Mouse (Mus musculus): ENCODE results near the gene Capn3. TPM values are rescaled to one million over a fixed set of nuclear protein-coding genes. Genes with fewer than 3 reads are reported as not detected.

Capn3 gene
- polyA plus RNA-seq, 1 experiment from 2014 or later: 7.7 TPM

DNA sequence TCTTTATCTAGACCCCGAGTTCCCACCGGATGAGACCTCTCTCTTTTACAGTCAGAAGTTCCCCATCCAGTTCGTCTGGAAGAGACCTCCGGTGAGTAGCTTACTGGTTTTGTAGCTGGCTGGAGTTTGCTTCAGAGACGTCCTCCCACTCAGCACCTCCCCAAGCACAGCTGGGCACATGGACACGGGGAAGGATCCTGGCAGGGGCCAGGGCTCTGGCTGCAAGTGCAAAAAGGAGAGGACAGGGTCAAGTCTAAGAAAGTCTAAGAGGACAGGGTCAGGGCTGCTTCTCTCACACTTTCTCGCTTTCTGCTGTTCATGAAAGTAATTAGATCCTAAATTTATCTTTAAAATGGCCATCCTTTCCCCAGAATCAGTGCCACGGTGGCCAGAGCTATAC lies 8.3 kb downstream of the Capn3 start:
- Histone ChIP-seq H3K4me1 (no peaks in the 10 kb centered on the region), H3K36me3 (replicated peaks) (no peaks in the 10 kb centered on the region), H3K4me3 (no peak overlapping the region), H3K27ac (no peak overlapping the region), H3K9me3 (no peaks in the 10 kb centered on the region), H3K27me3 (ENCODE audit: poor library complexity, severe bottlenecking) (no peaks in the 10 kb centered on the region)
- WGBS: 83% methylated on average over 8 of the region's 8 CpGs
- no peak for DNase-seq (ENCODE audit: extremely low spot score, low spot score)

DNA sequence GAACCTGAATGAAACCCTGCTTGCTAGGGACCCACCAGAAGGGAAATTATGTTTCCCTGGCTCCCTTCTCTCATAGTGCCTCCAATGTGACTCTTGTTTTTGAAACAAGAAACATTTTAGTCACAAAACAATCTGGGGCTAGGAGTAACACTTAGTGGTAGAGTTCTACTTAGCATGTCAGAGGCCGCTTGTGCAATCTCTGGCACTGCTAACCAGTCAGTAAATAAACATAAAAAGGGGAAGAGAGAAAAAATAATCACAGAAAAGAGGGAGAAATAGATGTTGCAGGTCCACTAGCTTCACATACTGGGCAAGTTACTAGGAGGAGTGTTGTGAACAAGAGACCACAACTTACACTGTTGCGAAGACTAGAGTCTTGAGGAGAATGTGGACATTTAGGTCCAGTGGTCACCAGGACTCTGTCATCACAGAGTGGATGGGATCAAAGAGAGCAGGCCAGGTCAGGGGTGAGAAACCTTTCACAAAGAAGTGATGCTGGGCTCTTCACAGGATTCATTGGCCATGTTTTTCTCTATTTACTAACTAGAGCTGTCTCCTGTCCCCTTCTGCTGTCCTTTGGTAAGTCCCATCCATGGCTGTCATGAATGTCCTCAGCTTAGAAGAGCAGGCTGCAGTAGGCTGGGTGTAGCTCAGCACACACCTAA lies 9.0 kb downstream of the Capn3 start:
- H3K4me3 ChIP-seq: no peak overlapping the region
- H3K36me3 ChIP-seq (replicated peaks): no peaks in the 10 kb centered on the region
- H3K4me1 ChIP-seq: no peaks in the 10 kb centered on the region
- WGBS: 97% methylated on average over 2 of the region's 2 CpGs
- H3K9me3 ChIP-seq: no peaks in the 10 kb centered on the region
- no peak for DNase-seq (ENCODE audit: extremely low spot score, low spot score)
- no peaks in the 10 kb centered on the region for H3K27me3 ChIP-seq (ENCODE audit: poor library complexity, severe bottlenecking)
- no peak overlapping the region for H3K27ac ChIP-seq

- Histone ChIP-seq H3K4me3 (no peak overlapping the region), H3K4me1 (no peaks in the 10 kb centered on the region), H3K36me3 (replicated peaks) (no peaks in the 10 kb centered on the region), H3K27ac (no peak overlapping the region), H3K27me3 (ENCODE audit: poor library complexity, severe bottlenecking) (no peaks in the 10 kb centered on the region), H3K9me3 (no peaks in the 10 kb centered on the region)
- DNase-seq (ENCODE audit: extremely low spot score, low spot score): no peak
- WGBS: 87% methylated on average over 5 of the region's 5 CpGs
Observed at GRCm38 (mm10) chr2:120465397-120465785, 9.6 kb downstream of the Capn3 start.

GRCm38 (mm10) chr2:120468011-120468410 lies 12.2 kb downstream of the Capn3 start:
- no peaks in the 10 kb centered on the region for H3K27me3 ChIP-seq (ENCODE audit: poor library complexity, severe bottlenecking)
- DNase-seq (ENCODE audit: extremely low spot score, low spot score): no peak
- H3K4me1 ChIP-seq: no peaks in the 10 kb centered on the region
- no peak overlapping the region for H3K27ac ChIP-seq
- H3K36me3 ChIP-seq (replicated peaks): no peaks in the 10 kb centered on the region
- H3K9me3 ChIP-seq: no peaks in the 10 kb centered on the region
- no peak overlapping the region for H3K4me3 ChIP-seq

DNA sequence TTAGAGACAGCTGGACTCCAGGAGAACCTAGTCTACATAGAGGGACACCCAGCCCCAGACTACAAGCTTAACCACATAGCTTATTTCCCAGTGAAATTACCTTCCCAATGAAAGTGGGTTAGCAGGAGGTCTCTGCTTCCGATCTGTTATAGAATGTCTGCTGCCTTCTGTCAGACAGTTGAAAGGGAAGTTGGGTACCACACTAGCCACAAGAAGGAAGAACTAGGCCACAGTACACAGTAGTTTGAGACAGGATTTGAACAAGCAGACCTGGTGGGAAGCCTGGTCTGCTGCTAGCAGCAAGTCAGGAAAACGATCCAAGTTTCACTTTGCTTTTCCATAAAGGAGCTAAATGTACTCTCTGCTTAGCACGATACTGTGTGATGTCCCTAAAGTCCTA lies 13.4 kb downstream of the Capn3 start:
- no peak overlapping the region for H3K4me3 ChIP-seq
- no peaks in the 10 kb centered on the region for H3K4me1 ChIP-seq
- no peak overlapping the region for H3K27ac ChIP-seq
- H3K27me3 ChIP-seq (ENCODE audit: poor library complexity, severe bottlenecking): no peaks in the 10 kb centered on the region
- WGBS: 87% methylated on average over 3 of the region's 3 CpGs
- DNase-seq (ENCODE audit: extremely low spot score, low spot score): no peak
- no peaks in the 10 kb centered on the region for H3K36me3 ChIP-seq (replicated peaks)
- no peaks in the 10 kb centered on the region for H3K9me3 ChIP-seq

DNA sequence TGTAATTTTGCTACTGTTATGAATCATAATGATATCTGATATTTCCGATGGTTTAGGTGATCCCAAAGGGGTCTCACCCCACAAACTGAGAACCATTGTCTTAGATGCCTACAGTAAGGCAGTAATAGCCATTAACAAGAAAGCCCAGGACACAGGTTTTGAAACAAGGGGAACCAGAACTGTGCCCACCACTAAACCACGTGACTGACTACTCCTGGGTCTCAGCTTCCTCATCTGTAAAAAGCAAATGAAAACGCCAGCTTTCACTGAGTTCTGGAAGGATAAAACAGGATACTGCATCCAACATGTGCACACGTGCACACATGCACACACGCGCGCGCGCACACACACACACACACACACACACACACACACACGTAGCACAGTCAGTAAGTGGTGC lies 13.9 kb downstream of the Capn3 start:
- 90% methylated on average over 10 of the region's 10 CpGs for WGBS
- no peaks in the 10 kb centered on the region for H3K27me3 ChIP-seq (ENCODE audit: poor library complexity, severe bottlenecking)
- H3K4me3 ChIP-seq: no peak overlapping the region
- no peaks in the 10 kb centered on the region for H3K9me3 ChIP-seq
- no peaks in the 10 kb centered on the region for H3K36me3 ChIP-seq (replicated peaks)
- H3K27ac ChIP-seq: no peak overlapping the region
- no peak for DNase-seq (ENCODE audit: extremely low spot score, low spot score)
- H3K4me1 ChIP-seq: no peaks in the 10 kb centered on the region

- no peak for DNase-seq (ENCODE audit: extremely low spot score, low spot score)
- WGBS: 80% methylated on average over 4 of the region's 4 CpGs
- Histone ChIP-seq H3K4me3 (no peak overlapping the region), H3K36me3 (replicated peaks) (no peaks in the 10 kb centered on the region), H3K4me1 (peaks cover 3% of the 10 kb centered on the region), H3K27me3 (ENCODE audit: poor library complexity, severe bottlenecking) (no peaks in the 10 kb centered on the region), H3K27ac (no peak overlapping the region), H3K9me3 (no peaks in the 10 kb centered on the region)
Observed at GRCm38 (mm10) chr2:120470856-120471255, 15.0 kb downstream of the Capn3 start.

- no peaks in the 10 kb centered on the region for H3K36me3 ChIP-seq (replicated peaks)
- peaks cover 21% of the 10 kb centered on the region for H3K4me1 ChIP-seq
- H3K4me3 ChIP-seq: peak overlapping the region; percentile 28; the same call in 1 of the 2 replicates
- WGBS: 38% methylated on average over 13 of the region's 13 CpGs
- peak overlapping the region; percentile 84 for H3K27ac ChIP-seq
- peak; percentile 48 for DNase-seq (ENCODE audit: extremely low spot score, low spot score)
- H3K9me3 ChIP-seq: no peaks in the 10 kb centered on the region; the same call in 1 of the 2 replicates
- no peaks in the 10 kb centered on the region for H3K27me3 ChIP-seq (ENCODE audit: poor library complexity, severe bottlenecking)
Observed at GRCm38 (mm10) chr2:120476277-120477087, 20.7 kb downstream of the Capn3 start.

- Histone ChIP-seq H3K27ac (no peak overlapping the region), H3K4me1 (peaks cover 21% of the 10 kb centered on the region), H3K27me3 (ENCODE audit: poor library complexity, severe bottlenecking) (no peaks in the 10 kb centered on the region), H3K36me3 (replicated peaks) (no peaks in the 10 kb centered on the region), H3K9me3 (no peaks in the 10 kb centered on the region; the same call in 1 of the 2 replicates), H3K4me3 (no peak overlapping the region)
- 69% methylated on average over 3 of the region's 3 CpGs for WGBS
- DNase-seq (ENCODE audit: extremely low spot score, low spot score): peak; percentile 56
Observed at GRCm38 (mm10) chr2:120478600-120478999, 22.8 kb downstream of the Capn3 start.

DNA sequence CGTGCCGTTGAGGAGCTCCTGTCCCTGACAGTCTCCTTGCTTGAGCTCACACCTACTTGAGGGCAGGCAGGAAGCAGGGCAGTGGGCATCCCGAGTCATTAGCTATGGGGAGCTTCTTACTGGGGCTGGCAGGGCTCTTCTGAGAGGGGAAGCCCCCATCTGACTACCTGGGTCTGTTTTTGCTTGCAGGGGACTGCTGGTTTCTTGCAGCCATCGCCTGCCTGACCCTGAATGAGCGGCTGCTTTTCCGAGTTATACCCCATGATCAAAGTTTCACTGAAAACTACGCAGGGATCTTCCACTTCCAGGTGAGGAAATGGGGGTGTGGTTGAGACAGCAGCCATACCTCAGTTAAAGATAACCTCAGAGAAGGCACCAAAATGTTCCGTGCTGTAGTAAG lies 26.1 kb downstream of the Capn3 start:
- Histone ChIP-seq H3K9me3 (no peaks in the 10 kb centered on the region; the same call in 1 of the 2 replicates), H3K4me3 (no peak overlapping the region), H3K27me3 (ENCODE audit: poor library complexity, severe bottlenecking) (no peaks in the 10 kb centered on the region), H3K4me1 (peaks cover 7% of the 10 kb centered on the region), H3K27ac (no peak overlapping the region), H3K36me3 (replicated peaks) (no peaks in the 10 kb centered on the region)
- WGBS: 86% methylated on average over 8 of the region's 8 CpGs
- no peak for DNase-seq (ENCODE audit: extremely low spot score, low spot score)

DNA sequence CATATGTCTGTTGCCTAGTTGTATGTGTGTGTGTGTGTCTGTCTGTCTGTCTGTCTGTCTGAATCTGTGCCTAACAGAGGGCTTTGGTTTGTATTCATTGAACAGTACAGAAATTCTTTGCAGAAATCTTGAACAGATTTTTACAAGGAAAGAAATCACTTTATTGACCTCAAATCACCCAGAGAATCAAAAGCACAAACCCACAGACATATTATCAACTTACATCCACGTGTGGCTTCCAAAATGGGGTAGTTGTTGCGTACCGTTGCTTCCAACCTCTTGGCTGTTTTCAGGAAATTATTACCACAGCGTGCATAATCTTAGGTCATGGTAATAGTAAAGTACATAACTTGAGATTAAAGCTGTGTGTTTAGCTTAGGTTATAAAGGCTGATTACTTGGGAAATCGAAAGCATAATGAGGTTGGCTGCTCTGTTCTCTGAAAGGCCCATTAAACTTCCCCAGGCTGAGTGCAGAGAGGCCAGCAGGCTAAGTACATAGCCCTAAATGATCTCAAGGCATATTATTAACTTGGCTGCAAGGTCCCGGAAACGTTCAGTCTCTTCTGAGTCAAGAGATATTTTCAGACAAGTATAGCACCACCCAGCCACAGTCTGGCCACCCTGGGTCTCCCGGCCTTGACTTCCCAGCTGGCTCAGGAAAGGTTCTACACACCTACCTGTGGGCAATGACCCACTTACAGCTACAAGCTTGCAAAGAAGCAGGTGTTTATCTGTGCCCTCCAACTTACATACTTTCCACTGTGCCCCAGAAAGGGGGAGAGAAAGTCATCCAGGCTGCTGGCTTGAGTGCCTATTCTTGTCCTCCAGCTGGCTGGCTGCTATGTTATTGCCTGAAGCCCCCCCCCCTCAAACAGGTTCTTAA lies 26.9 kb downstream of the Capn3 start:
- no peak for DNase-seq (ENCODE audit: extremely low spot score, low spot score)
- no peaks in the 10 kb centered on the region for H3K4me1 ChIP-seq
- no peak overlapping the region for H3K27ac ChIP-seq
- H3K27me3 ChIP-seq (ENCODE audit: poor library complexity, severe bottlenecking): no peaks in the 10 kb centered on the region
- no peaks in the 10 kb centered on the region; the same call in 1 of the 2 replicates for H3K9me3 ChIP-seq
- no peak overlapping the region for H3K4me3 ChIP-seq
- 85% methylated on average over 8 of the region's 8 CpGs for WGBS
- H3K36me3 ChIP-seq (replicated peaks): no peaks in the 10 kb centered on the region

DNA sequence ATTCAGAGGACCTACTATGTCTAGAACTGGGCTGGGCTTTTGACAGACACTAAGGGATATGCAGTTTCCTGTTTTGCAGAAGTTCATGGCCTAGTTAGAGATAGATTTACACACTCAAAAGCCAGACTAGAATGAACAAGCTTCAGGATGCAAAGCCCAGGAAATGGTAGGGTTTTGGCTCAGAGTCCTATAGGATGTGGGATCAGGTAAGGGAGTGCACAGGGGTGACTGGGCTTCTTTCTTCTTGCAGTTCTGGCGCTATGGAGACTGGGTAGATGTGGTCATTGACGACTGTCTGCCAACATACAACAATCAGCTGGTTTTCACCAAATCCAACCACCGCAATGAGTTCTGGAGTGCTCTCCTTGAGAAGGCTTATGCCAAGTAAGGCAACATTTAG lies 28.4 kb downstream of the Capn3 start:
- Histone ChIP-seq H3K36me3 (replicated peaks) (no peaks in the 10 kb centered on the region), H3K4me3 (no peak overlapping the region), H3K4me1 (no peaks in the 10 kb centered on the region), H3K9me3 (no peaks in the 10 kb centered on the region), H3K27ac (no peak overlapping the region), H3K27me3 (ENCODE audit: poor library complexity, severe bottlenecking) (no peaks in the 10 kb centered on the region)
- WGBS: 78% methylated on average over 3 of the region's 3 CpGs
- DNase-seq (ENCODE audit: extremely low spot score, low spot score): no peak
